Mouse (Mus musculus) cerebellum, adult 9-10 months (tissue): ENCODE data around the gene Uvrag.

Experiments
- DNase-seq: peaks from one replicate; pipeline ENCODE4 v3.0.0; 2022

Uvrag gene

DNA sequence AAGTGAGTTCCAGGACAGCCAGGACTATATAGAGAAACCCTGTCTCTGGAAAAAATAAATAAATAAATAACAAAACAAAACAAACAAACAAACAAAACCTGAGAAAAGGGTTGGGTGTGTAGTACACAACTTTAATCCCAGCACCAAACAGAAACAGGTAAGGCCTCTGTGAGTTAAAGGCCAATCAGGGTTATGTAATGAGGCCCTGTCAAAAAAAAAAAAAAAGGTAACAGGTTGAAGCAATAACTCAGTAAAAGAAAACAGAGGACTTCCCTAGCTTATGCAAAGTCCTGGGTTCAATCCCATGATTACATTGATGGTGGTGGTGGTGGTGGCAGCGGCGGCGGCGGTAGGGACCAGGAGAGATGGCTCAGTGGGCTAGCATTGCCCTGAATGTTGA lies 3.4 kb downstream of the Uvrag start:
- DNase-seq = no peak

DNA sequence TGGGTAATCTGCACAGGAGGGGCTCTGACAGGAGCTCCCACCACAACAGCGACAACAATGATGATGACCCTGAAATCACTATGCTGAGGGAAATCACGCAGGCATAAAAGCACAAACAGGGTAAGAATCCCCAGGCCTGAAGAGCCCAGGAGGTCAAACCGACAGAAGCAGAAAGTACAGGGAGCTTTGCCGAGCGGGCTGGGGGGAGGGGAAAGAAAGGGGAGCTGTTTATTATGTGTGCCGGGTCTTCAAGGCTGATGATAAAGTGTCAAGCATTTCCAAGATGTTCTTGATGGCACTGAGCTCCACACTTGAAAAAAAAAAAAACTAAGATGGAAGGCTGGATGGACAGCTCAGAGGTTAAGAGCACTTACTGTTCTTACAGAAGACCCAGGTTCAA lies 4.2 kb downstream of the Uvrag start:
- no peak for DNase-seq

DNA sequence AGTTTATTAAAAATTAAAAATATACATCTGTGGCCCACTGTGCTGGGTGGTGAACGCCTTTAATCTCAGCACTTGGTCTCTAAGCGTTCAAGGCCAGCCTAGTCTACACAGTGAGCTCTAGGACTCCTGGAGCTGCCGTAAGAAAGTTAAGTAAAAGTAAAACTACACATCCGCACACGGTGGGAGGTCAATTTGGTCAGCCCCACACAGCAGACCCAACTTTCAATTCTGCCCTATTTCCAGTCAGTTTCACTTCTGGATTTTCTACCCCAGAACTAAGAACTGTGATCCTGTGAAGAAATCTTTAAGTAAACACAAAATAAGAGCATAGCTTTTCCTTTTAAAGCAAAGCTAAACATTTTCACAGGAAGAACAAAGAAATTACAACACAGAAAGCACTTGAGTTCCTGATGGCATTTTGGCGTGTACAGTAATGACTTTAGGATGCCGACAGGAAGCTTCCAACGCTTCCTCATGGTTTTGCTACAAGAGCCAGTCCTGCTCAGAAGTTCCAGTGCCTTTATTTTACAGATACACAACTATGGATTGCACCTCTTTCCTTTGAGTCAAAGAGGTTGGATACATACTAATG lies 7.0 kb downstream of the Uvrag start:
- DNase-seq = no peak

DNA sequence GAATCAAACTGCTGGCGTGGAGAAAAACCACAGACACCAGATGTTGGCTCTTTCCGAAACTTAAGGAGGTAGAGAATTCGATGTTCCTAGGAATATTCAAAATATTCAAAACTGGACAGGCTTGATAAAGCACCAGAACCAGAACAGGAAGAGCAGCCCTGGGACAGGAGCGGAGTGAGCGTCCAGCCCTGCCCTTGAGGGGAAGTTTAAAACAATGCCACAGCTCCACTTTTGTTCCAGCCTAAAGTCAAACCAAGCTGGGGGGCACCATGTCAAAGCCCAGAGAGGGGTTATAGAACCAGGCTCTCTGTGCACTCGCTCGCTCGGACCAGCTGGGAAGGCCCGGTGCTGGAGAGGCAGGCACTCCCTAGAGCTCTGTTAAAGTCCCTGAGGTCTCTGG lies 8.3 kb downstream of the Uvrag start:
- DNase-seq = no peak

DNA sequence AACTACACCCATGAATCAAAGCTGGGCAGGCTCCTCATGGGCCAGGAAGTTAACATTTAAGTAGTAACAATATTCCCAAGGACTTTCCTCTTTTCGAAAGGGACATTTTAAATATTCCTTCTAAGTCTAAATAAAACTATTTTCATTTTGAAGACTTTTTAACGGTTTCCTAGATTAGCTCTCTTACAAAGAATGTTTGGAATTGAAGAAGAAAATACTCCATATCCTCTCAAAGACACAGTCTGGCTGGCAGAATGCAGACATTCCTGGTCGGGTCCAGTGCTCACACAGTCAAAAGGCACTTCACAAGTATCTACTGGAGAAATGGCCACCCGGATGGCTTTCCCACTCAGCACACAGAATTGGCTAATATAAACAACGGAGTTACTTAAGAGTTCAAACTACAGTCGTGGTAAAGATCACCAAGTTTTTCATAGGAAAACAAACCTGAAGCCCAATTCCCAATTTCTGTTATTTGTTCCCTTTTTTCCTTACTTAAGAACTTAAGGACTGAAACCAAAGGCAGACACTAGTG lies 9.1 kb downstream of the Uvrag start:
- DNase-seq = no peak

DNA sequence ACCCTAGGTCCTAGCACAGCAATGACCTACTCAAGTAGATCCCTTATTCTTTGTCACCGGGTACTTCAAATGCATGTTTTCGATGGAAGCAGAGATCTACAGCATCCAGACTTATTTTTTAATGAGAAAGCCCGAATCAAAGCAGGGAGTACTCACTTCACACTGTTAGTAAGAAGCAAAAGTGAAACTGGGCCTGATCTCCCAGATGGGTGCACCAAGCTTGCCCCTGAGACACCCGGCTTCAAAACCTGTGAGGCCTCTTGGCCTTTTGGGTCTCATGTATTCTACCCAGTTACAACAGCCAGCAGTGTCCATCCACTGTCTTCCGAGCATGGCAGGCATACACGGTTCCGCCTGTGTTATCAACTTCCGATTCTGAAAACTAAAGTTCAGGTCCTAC lies 12.0 kb downstream of the Uvrag start:
- DNase-seq = no peak

DNA sequence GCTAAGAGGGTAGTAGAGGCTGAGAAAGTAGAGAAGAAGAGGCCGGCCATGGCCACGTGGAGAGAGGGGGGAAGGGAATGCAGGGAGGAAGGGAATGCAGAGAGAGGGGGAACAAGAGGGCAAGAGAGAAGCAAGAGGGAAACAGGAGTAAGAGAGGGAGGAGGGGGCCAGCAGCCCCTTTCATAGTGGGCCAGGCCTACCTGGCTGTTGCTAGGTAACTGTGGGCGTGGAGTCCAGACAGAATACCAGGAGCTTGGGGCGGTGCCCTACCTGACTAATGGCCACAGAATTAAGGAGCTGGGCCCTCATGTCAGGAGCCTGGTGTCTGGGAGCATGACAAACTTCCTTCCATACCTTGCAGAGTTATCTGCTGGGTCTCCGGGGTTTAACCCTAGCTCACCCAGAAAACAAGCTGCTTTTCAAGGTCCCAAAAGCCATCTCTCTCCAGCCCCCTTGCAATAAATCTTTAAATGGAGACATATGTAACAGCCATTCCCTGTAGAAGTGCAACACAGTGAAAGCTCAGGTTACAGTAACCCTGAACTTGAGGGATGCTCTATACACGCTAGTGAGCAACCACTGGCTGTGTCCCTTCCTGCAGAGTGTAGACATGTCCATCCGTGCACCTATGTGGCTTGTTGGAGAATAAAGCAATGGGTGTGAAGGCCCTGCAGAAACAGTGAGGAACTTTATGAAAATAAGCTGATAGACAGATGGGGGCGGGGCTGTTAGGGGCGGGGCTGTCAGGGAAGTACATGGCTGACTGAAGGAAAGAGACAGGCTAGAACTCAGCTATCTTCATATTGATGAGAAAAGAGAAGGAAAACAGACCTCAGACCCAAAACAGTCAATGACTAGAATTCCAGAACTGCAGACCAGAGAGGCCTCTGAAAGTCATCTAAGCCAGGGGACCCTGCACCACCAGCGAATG lies 12.7 kb downstream of the Uvrag start:
- no peak for DNase-seq

DNA sequence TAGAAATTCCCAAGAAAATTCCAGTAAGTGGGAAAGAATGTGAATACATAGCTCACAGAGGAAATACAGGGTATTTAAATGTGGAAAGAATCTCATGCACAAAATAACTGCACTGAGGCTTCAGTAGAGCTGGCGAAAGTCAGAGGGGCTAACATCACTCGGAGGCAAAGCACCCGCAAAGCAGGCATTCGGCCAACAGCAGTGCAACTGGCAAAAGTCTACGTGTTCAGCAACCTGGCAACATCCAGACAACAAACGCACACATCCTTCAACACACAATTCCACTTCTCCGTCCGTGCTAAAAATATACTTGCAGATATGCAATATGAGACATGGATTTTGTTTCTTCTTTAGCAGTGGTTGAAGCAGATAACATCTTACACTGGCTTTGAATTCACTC lies 14.9 kb downstream of the Uvrag start:
- DNase-seq = no peak

DNA sequence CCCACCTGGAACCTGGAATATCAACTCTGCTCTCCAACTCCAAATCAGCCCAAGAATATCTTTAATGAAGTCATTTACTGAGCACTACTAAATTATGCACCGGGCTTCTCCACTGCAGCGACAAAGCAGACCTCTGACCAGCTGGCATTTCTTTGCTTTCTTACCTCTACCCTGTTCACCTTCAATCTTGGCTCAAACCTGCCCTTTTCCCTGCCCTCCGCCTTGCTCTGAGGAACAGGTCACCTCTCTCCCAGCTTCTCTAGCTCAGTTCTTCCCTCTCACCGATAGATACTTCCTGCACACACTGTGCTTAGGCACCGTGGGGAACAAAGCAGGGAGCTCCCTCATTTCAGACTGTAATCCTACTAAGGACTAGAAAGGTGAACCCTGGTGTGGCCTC lies 18.3 kb downstream of the Uvrag start:
- DNase-seq = no peak

DNA sequence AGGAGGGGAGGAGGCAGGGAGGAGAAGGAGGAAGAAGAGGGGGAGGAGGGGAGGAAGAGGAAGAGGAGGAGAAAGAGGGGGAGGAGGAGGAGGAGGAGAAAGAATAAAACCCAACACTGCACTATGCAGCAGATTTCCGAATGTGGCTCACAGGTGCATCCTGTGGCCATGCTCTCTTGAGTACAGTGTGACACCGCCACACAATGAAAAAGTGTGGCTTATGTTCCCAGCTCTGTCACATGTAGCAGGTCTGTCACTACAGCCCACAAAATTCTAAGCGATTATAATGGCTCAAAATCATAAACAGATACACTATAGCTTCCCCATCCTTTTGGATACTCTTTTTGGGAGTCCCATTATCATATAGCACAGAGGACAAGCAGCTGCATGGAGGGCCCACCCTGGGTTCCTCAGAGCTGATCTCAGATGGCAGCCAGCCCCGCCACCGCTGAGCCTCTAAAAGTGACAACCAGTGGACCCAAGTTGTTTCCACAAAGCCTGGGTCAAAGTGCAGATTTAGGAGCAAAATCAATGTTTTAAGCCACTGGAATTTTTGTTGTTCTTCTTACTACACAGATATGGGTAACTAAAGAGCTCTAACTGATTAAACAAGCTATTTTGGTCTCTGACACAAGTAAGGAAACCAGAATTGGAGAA lies 19.9 kb downstream of the Uvrag start:
- no peak for DNase-seq

DNA sequence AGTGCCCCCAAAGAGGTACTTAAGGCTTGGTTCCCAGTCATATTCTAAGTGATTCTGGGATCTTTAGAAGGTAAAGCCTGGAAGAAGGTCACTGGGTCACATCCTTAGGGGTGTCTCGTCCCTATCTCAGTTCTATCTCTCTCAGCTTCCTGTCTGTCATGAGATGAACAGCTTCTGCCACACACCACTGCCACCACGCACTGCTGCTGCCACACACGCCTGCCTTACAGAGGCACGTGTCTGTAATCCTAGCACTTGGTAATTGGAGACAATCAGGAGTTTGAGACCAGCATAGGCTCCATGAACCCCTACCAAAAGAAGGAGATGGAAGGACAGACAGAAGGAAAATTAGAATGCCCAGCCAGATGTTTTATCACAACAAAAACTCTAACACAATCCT lies 20.9 kb downstream of the Uvrag start:
- no peak for DNase-seq

DNA sequence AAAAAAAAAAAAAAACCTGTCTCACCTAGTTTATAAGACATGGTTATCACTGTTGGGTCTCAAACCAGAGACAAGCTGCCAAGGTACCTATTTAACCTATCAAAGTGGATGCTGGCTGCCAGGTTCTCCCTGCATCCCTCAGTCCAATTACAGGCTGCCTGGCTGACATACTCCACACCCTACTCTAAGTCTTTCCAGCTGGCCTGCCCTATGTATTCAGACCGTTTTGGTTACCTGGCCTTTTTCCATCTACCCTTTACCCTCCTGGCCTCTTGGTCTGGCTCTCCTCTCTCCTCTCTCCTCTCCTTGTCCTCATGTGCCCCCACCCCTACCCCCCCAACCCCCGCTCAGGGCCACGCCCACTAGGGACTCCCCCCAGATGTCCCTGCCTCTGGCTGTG lies 24.2 kb downstream of the Uvrag start:
- DNase-seq = no peak

DNA sequence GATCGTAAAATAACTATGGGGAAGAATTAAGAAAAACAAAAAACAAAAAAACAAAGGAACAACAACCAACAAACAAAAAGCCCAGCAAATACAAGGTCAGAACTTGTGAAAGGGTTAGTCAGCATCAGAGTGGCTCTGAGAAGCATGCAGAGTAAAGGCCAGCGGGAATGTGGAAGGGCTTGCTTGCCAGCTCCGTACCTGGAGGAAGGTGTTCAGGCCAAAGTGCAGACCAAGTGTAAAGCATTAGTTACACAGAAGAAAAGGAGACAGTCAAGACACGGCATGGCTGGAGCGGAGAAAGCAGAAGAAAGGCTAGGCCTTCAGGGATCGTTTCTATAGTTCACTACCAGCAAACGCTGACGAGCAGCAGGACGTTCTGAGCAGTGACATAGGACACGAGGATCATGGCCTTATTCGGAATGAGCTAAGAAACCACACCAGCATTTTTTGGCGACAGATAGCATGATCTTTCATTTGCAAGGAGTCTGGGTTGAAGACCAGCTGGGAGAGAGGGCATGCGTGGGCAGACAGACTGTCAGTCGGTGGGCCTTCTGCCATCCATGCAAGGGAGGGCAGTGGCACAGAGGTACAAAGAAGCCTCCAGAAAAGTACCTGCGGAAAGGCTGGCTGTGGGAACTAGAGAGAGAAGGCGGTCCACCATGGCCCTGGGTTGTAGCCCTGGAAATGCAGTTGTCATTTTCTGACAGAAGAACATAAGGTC lies 26.8 kb downstream of the Uvrag start:
- peak; percentile 69 for DNase-seq

DNA sequence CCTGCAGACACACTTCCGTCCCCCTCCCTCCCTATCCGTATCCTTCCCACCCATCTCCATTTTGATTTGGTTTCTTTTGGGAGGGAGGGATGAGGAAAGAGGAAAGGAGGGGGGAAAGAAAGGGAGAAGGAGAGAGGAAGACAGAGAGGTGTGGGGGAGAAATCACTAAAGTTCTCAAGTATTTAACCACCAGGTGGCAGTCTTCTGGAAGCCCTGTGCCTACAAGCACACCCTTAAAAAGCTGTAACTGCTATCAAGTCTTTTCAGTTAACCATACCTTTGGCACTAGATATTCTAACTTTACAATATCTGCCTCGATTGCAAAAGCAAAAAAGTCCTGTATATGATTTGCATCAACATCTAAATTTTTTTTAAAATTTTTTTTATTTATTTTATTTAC lies 33.4 kb downstream of the Uvrag start:
- peak; percentile 61 for DNase-seq

DNA sequence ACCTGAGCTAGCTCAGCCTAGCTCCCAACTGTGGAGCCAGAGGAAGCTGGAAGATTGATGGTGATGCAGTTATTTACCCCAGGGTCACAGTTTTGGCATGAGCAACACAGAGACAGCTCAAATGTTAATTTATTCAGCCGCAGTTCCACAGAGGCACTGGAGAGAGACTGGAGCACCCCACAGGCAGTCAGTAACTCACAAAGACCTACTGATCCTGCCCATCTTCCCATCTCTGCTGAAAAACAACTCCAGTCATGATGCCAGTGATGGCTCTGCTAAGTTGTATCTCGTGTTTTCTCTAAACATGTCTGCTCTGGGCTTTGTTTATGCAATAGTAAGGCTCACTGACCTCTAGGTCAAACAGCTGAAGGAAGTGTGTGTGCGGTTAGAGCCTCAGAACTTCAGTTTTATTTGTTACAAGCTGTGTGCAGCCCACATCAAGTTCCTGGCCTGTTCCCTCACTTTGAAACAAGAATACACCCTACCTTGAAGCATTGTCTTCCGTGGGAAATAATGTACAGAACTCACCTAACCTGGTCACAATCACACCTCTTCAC lies 34.1 kb downstream of the Uvrag start:
- DNase-seq = no peak

DNA sequence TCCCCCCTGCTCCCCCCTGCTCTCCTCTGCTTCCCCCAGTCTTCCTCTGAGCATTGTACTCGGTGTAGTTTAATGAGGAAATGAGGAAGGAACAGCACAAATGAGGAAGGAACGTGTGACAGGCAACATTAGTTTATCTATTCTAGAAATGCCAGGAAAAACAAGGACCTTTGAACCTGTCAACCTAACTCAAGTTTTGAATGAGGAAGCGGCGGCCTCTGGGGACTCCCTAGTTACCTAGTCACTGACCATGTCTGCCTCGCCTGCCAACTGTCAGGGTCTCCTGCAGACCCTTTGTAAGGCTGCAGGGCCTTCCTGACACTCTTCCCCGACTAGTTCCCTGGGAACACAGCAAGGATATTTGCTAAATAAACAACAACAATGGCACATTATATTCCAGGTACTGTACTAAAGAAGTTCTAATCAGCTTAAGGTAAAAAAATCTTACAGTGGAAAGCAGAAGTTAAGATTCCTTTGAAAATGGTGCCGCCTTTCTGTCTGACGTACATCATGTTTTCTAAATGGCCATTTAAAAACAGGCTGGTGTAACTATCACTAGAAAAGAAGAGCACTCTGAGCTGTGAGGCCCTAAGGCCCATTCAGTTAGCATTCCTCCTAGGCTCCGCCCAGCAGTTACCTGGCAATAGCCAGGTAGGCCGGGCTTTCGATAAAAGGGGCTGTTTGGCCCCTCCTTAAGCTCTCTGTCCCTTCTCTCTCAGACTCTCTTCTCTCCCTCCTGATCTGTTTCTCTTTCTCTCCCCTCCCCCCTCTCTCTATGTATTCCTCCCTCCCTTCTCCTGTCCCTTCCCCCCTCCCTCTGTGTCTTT lies 39.0 kb downstream of the Uvrag start:
- DNase-seq = no peak

DNA sequence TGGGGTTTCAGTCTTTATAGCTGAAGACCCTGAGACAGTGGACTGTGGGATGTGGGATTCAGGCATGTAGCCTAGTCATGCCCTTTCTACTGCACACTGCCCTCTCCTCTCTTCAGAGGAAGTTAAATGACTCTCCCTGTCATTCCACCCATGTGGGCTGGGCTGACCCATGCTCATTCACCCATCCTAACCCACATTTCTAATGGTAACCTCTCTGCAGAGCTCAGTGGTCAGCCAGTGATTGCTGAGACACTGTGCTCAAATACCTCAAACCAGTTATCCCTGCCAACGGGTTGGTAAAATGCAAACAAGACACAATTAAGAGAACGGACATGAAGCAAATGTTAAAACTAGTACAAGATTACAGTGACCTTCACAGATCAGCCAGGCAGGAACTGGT lies 39.9 kb downstream of the Uvrag start:
- no peak for DNase-seq

DNA sequence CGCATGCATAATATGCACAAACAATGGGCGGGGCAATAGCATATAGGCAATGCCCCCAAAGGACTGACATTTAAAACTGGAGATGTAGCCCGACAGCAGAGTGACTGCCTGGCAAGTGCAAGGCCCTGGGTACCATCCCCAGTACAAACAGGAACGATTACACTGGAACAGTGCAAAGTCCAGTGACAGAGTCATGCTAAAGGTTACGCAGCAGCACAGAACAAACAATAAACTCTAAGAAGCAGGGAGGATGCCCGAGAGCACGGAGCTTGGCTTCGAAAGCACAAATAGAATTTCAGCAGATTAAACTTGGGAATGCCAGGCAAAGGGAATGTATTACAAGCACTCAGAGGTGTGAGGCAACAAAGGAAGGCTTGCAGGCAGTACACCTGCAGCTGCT lies 40.4 kb downstream of the Uvrag start:
- DNase-seq = no peak

DNA sequence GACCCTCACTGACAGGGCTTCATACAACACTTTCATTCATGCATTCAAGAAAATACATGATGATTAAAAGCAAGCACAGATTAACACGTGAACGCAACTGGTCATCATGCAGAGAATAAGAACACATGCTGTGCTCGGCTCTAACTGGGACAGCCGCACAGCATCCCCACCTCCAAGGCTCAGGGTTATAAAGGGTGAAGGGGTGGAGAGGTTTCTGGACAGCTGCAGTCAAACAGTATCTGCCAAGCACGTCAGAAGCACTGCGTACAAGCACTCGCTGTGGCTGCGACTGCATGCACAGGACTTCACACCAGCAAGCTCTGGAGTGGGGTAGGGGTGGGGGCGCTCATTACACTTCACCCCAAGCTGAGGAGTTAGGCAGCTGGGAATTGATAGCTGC lies 40.9 kb downstream of the Uvrag start:
- DNase-seq = no peak

DNA sequence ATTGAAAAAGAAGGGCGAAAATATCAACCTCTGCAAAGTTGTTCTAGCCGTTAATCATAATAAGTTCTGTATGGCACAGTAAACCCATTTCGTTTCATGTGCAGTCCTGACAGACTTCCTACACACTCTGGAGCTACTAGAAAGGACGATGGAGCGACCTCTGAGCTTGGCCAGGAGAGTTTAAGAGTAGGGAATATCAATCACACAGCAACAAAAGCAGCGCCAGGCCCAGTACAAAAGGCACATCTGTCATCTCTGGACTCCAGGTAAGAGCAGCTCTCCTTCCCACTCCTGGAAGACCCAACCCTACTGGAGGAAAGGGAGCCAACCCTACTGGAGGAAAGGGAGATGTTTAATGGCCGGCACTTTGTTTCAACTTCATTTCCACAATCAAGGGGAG lies 43.2 kb downstream of the Uvrag start:
- no peak for DNase-seq

DNA sequence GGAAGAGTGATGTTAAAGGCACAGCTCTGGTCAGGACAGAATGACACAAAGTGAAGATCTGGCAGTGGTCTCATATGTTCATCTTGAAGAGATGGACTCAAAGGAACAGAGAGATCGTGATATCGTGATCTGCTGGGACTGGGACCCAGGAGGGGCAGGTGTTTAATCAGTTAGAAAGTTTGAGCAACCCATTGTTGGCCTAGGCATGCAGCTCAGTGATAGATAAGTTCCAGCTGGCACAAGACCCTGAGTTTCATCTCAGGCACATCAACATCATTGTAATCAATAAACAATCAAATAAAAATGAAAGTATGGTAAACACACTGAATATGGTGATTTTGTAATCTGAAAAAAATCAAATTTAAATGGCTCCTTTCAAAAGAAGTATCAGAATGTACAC lies 43.8 kb downstream of the Uvrag start:
- no peak for DNase-seq

DNA sequence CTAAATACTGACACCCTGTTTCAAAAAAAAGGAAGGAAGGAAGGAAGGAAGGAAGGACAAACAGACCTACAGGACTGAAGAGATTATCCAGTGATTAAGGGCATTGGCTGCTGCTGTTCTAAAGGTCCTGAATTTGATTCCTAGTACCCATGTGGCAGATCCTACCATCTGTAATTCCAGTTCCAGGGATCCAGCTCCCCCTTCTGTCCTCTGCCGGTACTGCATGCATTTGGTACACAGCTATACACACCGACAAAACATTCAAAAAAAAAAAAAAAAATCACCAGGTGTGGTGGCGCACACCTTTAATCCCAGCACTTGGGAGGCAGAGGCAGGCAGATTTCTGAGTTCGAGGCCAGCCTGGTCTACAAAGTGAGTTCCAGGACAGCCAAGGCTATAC lies 45.8 kb downstream of the Uvrag start:
- peak; percentile 41 for DNase-seq
